Mouse (Mus musculus) adrenal gland, adult 18-20 months (tissue): ENCODE data around the gene Eps15. TPM values are rescaled to one million over a fixed set of nuclear protein-coding genes. Genes with fewer than 3 reads are reported as not detected.
A peak's percentile ranks its signal among the peaks of the same experiment; 100 is the strongest.

Source experiments
- DNase-seq, 2 experiments: peaks; one replicate each; pipeline ENCODE4 v3.0.0; 2021 to 2022; ENCODE audit warnings: low spot score in 2 of 2
- total RNA-seq, 2 experiments: library from RNA; stranded (reverse); gene quantifications; 1 replicate in 1 of 2; 2 replicates in 1 of 2; pipeline ENCODE4 v1.2.3; 2021

Eps15 gene
- total RNA-seq, 2 experiments from 2014 or later: 64.3 to 71.3 TPM

DNA sequence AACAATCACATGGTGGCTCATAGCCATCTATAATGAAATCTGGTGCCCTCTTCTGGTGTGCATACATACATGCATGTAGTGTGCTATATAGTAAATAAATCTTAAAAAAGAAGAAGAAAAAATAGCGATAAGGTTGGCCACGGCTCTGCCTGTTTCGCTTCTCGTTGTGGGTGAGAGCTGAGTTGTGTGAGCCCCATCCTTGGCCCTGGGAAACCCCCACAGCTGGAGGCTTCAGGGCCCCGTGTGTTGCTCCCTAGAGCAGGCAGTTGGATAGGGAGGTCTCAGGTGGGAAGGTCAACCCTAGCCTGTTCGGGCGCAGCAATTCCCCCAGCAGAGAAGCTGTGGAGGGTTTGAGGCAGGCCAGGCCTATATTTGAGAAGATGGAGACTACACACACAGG, 150.2 kb downstream of the Eps15 start:
- DNase-seq: no peak

DNA sequence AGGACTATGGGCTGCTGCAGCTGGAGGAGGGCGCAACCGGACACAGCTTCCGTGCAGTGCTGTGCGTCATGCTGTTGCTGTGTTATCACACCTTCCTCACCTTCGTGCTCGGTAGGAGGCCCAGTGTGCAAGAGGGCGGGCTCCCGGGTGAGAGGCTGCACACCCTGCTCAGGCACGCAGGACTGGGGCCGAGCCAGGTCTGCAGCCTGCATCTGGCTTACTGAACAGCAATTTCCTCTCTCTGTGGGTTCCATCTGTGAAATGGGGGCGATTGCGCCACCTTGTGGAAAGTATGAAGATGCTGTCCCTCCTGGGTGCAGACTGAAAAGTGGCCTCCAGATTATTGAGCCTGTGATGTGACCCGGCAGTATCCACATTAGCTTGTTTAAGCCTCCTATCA, 150.8 kb downstream of the Eps15 start:
- peak; percentile 35 to 45 for DNase-seq

DNA sequence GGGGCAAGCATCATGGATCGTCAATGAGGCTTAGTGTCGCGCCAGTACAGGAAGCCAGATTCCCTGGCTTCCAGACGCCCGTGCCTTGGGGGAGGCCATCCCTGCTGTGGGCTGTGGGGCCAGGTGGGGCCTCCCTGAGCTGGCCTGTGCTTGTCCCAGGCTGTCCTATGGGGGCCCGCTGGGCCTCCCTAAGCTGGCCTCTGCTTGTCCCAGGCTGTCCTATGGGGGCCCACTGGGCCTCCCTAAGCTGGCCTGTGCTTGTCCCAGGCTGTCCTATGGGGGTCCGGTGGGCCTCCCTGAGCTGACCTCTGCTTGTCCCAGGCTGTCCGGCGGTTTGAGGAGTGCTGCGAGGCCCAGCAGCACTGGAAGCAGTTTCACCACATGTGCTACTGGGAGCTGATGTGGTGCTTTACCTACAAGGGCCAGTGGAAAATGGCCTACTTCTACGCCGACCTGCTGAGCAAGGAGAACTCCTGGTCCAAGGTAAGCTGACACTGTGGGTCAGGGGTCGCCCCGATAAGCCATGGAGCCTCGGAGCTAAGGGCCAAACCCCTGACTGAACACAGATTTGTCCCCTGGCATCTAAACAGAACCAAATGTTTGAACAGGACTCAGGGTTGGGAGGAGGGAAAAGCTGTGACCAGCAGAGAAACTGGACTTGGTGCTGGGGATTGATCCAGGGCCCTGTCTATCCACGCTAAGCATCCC, 152.8 kb downstream of the Eps15 start:
- no peak for DNase-seq

DNA sequence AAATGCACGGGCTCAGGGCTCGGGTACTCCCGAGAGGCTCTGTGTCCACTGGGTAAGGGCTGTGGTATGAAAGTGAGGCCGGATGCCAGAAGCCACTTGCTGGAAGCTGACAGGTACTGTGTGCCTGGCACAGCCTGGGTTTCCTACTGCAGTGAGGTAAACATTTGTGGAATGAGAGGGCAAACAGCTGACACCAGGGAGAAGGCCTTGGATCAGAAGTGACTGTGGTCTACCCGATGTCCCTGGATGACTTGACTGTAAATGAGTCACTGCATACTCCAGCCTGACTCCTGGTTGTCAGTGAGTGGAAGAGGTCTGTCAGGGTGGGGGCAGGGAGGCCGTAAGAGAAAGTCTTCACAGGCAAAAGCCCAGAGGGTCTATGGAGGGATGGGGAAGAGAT, 153.6 kb downstream of the Eps15 start:
- DNase-seq: peak; percentile 30 to 56

DNA sequence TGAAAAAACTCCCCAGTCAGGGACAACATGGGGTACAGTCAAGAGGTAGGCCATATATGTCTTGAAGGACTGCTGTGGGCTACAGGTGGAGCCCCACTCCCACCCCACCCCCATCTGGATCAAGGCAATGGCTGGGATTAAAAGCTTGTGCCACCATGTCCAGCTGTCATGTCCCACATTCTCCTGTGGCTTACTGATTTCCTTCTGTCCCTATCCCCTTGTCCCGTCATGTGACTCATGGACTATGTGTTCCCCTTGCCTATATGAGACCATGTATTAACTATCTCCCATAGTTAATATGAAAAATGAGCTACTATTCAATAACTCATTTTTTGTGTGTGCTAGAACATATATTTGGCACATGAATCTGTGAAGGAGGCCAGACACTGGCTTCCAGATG, 154.2 kb downstream of the Eps15 start:
- no peak for DNase-seq

Other genes starting within 250 kb of the Eps15 start
- 100 to 1,000 TPM; 105 to 119 TPM for gene Osbpl9, start 78.0 kb upstream of the Eps15 start, total RNA-seq
- under 1 TPM; 0.64 to 0.80 TPM for gene Calr4, start 45.8 kb upstream of the Eps15 start, total RNA-seq
- gene Ttc39a, start 126.4 kb downstream of the Eps15 start, total RNA-seq: 1 to 10 TPM; 3.8 to 6.3 TPM
- gene Rnf11, start 204.5 kb downstream of the Eps15 start, total RNA-seq: 100 to 1,000 TPM; 187 to 242 TPM